Mouse (Mus musculus) megakaryocyte, embryonic 14.5 days (primary cell): ENCODE measurements at regions not wholly inside any gene's neighbourhood (a gene's known extent, or its start where the extent isn't known, plus 50 kb on each side); places are given as distances from the start of the nearest gene placed in this dataset.
A peak's percentile ranks its signal among the peaks of the same experiment; 100 is the strongest.

Experiments used
- H3K27me3 ChIP-seq: replicated peaks from 2 replicates; pipeline ENCODE3; 2012; ENCODE audit warnings: inconsistent platforms
- H3K36me3 ChIP-seq: replicated peaks from 2 replicates; pipeline ENCODE3; 2012; ENCODE audit warnings: low read length, inconsistent platforms, mixed read lengths
- H3K4me1 ChIP-seq: 2 replicates; pipeline ENCODE4 v1.6.1; 2012; ENCODE audit warnings: inconsistent platforms
- H3K4me3 ChIP-seq: replicated peaks from 2 replicates; pipeline ENCODE3; 2012; ENCODE audit warnings: moderate library complexity, mild to moderate bottlenecking, inconsistent platforms
- H3K9me3 ChIP-seq: 2 replicates; pipeline ENCODE4 v1.6.1; 2012; ENCODE audit warnings: inconsistent platforms
- FLI1 ChIP-seq: IDR thresholded peaks from 2 replicates; pipeline ENCODE4 v1.6.1; 2012; ENCODE audit warnings: low read length, inconsistent platforms, mixed read lengths
- GATA1 ChIP-seq: IDR thresholded peaks from 3 replicates; pipeline ENCODE4 v1.6.1; 2012; ENCODE audit warnings: mixed read lengths, low read length, inconsistent platforms, borderline replicate concordance

DNA sequence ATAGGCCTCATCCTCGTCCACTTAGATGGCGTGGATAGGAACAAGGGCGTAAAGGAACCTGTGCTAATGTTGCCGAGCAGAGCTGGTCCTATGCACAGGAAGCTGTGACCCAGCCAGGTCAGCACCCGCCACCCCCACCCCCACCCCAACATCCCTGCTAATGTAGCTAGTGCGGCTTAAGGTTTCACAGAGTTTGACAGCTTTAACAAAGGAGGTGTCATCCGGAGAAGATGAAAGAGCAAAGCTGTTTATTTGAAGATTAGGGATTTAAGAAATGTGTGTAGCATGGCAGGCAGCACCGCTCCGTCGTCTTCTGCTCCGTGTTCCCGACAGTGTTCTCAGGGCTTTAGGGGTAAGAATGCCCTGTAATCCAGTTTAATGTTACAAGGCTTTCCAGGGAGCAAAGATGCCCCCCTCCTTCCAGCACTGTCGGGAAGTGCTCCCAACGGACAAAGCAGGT is 93.5 kb downstream of the Thnsl2 start:
- Histone ChIP-seq H3K9me3 (peaks cover 5% of the 10 kb centered on the region), H3K4me1 (peaks cover 8% of the 10 kb centered on the region), H3K36me3 (no peaks in the 10 kb centered on the region), H3K4me3 (no peak overlapping the region), H3K27me3 (peaks cover 20% of the 10 kb centered on the region)
- TF ChIP-seq FLI1, result no peak

DNA sequence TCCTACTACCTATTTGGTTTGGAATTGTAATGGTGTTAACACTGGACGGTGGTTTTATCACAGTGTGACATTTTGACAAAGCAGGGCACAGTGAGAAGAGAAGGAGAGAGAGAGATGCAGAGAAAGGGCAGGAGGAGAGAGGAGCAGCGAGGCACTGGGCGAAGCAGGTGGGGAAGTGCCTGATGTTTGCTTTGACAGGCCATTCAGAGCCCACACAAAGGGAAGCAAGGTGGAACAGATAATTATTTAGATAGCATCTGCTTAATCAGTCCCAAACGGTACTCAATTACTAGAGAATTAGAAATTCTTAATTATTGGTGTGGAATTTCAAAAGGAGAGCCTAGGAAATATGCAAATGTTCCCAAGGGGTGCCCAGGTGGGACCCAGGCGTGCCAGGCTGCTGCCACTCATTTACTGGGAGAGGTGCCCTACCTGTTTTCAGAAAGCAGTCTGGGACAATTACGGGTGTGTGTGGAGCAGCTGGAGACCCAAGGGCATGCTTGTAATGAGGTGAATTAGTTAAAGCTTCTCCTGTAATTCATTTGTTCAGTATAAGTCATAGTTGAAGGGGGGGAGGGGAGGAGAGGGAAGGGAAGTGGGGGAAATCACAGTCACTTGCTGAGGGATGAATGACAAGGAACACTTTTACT is 86.9 kb downstream of the Thnsl2 start:
- Histone ChIP-seq H3K36me3 (no peaks in the 10 kb centered on the region), H3K9me3 (peaks cover 6% of the 10 kb centered on the region), H3K27me3 (no peaks in the 10 kb centered on the region), H3K4me3 (no peak overlapping the region), H3K4me1 (no peaks in the 10 kb centered on the region)
- no peak for TF ChIP-seq GATA1
- TF ChIP-seq FLI1, result no peak

- Histone ChIP-seq H3K4me1 (no peaks in the 10 kb centered on the region), H3K36me3 (no peaks in the 10 kb centered on the region), H3K4me3 (no peak overlapping the region), H3K27me3 (no peaks in the 10 kb centered on the region), H3K9me3 (peaks cover 6% of the 10 kb centered on the region)
- TF ChIP-seq FLI1 (no peak), GATA1 (no peak)
These were observed 84.1 kb downstream of the Thnsl2 start for GRCm38 (mm10) chr6:71060116-71060515.

- H3K9me3 ChIP-seq, result peaks cover 6% of the 10 kb centered on the region
- no peaks in the 10 kb centered on the region for H3K4me1 ChIP-seq
- H3K36me3 ChIP-seq, result no peaks in the 10 kb centered on the region
- no peak overlapping the region for H3K4me3 ChIP-seq
- peaks cover 3% of the 10 kb centered on the region for H3K27me3 ChIP-seq
- TF ChIP-seq GATA1, result no peak
- TF ChIP-seq FLI1, result no peak
These were observed 81.3 kb downstream of the Thnsl2 start for GRCm38 (mm10) chr6:71062980-71063379.

GRCm38 (mm10) chr6:71065428-71065827 is 78.8 kb downstream of the Thnsl2 start:
- Histone ChIP-seq H3K27me3 (peaks cover 3% of the 10 kb centered on the region), H3K4me1 (no peaks in the 10 kb centered on the region), H3K9me3 (peaks cover 6% of the 10 kb centered on the region), H3K36me3 (no peaks in the 10 kb centered on the region), H3K4me3 (no peak overlapping the region)
- TF ChIP-seq FLI1 (no peak), GATA1 (peak; percentile 42; the same call in 1 of the 3 replicates)

DNA sequence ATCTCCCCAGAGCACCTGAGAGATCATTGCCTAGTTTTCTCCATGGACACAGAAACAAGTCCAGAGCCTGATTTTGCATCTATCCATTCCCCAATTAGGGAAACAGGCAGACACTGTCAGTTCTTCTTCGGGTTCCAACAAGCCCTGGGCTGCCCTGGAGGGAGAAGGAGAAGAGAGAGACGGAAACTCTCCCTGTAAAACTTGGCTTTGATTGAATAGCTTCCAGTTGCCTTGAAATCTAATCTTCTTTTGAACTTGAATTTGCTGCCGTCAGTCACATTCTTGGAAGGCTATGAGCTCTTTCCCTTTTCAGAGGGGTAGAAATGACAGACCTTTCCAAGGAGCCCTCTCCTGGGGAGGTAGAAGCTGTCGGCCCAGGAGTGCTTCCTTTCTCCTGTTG is 75.0 kb downstream of the Thnsl2 start:
- no peak for TF ChIP-seq GATA1
- no peak for TF ChIP-seq FLI1
- peaks cover 3% of the 10 kb centered on the region for H3K27me3 ChIP-seq
- H3K4me1 ChIP-seq, result no peaks in the 10 kb centered on the region
- H3K36me3 ChIP-seq, result no peaks in the 10 kb centered on the region
- H3K9me3 ChIP-seq, result peaks cover 5% of the 10 kb centered on the region; the same call in 1 of the 2 replicates
- no peak overlapping the region for H3K4me3 ChIP-seq

DNA sequence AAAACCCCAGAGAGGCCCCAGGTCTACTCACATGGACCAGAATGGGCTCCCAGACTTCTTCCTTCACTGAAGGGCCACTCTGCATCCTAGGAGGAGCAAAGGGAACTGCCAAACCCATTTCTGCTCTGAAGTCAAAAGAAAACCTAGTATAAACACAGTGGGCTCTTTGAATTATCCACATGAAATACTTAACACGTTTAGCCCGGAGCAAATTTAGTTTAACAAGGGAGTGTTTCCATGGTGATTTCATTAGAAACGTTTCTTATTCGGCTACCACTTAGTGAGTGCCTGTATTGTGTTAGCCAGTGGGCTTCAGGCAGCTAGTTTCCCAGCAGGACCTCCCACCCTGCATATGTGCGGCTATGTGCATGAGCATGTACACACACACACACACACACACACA is 69.4 kb downstream of the Thnsl2 start:
- no peaks in the 10 kb centered on the region for H3K4me1 ChIP-seq
- no peak overlapping the region for H3K4me3 ChIP-seq
- no peaks in the 10 kb centered on the region for H3K36me3 ChIP-seq
- peaks cover 5% of the 10 kb centered on the region; the same call in 1 of the 2 replicates for H3K9me3 ChIP-seq
- TF ChIP-seq GATA1 (no peak), FLI1 (no peak)
- H3K27me3 ChIP-seq, result no peaks in the 10 kb centered on the region
